Mouse (Mus musculus) cerebral cortex, adult 2 months (tissue): ENCODE measurements around the gene Gja10.

Experiments used
- WGBS: fragments of 180-500 bp; shearing (Covaris S2); methylation state at CpG from one replicate; pipeline ENCODE4 v1.1.7; 2018; 5-methylcytosine and 5-hydroxymethylcytosine counted together

Gene Gja10

DNA sequence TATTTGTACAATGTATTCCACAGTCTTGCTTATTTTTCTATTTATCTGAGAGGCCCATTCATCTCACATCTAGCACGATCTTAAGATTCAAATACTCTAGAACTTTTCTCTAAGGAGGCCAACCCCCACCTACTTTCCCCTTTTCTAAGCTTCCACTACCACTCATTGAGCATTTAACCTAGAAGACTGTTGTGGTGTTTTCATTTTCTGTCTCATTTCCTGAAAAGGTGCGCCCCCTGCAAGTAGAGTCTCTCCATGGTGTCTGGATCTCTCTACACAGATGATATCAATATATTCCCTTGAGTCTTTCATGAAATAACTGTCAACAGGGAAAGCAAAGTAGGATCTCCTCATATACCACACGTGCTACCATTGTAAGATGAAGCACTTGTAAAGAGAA is at the start of gene Gja10:
TSS of gene Gja10 (minus strand) at position 101 of the 400 bp plus-strand sequence.
- WGBS: 82% methylated on average over 3 of the region's 3 CpGs

DNA sequence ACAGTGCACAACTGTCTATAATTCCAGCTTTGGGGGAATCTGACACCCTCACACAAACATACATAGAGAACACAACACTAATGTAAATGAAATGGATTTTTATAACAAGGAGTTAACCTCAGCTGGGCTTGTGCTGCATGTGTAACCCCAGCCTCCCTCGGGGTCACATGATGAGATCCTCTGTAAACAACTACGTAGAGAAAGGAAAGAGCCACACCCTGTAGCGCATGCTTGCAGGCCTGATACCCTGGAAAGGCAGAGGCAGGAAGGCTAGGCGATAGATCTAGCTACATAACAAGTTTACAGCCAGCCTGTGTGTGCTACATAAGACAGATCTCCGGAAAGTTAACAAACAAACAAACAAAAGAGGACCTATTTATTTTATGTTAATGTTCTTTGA is 49.1 kb upstream of the Gja10 start:
- 75% methylated on average over 5 of the region's 5 CpGs for WGBS

DNA sequence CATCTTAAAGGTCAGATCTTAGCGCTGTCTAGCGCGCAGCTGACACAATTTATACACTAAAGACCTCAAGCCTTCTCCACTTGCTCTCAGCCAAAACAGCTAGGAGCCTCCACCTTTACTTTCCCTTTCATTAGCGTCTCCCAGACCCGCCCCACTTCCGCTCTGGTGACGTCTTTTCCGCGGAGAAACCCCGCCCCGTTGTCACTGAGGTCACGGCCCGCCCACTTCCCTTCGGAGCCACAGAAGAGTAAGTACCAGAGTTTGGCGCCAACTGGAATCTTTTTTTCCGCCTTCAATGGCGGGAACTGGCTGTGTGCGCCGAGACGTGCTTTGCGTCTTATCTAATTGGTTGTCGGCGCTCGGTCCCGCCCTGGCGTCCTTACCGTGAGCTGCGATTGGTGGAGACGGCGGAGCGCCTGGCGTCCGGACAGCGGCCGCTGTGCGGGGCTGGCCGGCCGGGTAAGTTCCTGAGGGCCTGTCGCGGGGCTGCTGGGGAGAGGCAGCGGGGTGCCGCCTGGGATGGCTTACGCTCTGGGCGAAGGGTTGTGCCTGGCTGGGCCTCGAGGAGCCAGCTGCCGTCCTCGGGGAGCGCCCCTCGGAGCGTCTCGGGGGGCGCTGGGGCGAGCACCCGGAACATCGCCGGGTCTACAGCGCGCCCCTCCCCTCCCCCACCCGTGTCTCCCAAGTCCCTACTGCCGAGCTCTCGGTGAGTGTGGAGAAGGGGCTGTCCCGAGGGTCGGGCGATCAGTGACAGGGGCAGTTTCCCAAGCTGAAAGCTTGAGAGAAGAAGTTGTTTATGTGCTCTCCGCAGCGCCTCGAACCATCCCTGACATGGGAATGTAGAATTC is 12.7 kb upstream of the Gja10 start, which contains the start of gene Casp8ap2:
TSS of gene Casp8ap2 (plus strand) at position 418 of the 848 bp plus-strand sequence.
- under 1% methylated on average over 66 of the region's 67 CpGs for WGBS

DNA sequence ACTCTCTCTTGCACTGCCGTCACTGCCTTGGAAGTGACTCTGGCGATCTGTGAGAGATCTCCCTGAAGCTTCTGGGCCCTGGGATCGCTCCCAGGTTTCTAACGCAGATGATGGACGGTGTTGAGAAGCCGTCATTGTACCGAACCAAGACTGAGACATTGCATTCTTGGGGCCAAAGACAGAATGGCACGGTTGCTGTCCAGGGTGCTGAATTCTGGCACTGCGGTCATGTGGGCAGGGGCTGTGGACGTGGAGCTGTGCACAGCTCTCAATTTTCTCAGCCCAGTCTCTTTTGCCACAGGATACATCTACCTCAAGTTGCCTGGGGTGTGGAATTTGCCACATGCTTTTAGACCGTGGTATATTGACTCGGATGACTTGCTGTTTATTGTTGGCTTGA is 1.4 kb downstream of the Gja10 start:
- 43% methylated on average over 12 of the region's 12 CpGs for WGBS

DNA sequence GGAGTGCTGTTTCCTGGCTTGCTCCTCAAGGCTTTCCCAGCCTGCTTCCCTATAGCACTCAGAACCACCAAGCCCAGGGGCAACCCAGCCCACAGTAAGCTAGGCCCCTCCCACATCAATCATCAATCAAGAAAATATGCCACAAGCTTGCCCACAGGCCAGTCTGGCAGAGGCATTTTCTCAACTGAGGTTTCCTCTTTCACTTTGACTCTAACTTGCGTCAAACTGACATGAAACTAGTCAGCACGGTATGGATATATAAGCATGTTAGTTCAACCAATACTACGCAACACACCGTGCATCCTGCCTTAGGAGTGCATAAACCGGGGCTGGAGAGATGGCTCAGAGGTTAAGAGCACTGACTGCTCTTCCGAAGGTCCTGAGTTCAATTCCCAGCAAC is 14.3 kb downstream of the Gja10 start:
- WGBS: 82% methylated on average over 6 of the region's 6 CpGs

DNA sequence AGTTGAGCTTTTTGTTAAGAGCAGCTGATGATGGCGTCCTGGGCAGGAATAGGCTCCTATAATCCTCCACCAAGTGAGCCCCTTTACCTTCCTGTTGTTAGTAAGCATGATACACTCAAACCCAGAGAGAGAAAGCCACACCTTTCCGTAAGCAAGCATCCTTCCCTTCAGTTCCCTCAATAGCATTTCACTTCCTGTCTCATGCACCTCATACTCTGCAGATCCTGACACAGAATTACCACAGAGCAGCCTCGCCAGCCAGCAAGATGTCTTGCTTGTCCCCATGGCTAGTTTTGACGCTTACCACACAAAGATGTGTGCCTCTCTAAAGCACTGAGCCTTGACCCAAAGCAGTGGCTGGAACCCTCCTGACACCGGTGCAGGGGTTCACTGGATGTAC is 15.0 kb downstream of the Gja10 start:
- 87% methylated on average over 5 of the region's 5 CpGs for WGBS

DNA sequence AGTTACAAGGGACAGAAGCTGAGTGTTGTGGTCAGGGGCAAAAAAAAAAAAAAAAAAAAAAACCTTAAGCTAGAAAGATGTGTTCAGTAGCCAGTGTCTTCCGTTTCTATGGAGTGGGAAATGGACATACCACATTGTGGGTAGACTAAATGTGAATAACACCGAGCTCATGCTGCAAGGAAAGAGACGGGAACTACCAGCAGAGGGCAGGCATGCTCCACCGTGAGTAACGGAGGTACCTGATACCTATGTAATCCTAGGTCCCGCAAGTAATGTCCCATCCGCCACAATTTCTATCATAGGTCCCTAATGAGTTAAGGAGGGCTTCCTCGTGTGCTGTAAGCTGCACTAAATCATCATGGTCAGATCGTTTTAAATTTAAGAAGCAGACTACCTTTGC is 16.0 kb downstream of the Gja10 start:
- 26% methylated on average over 9 of the region's 9 CpGs for WGBS

DNA sequence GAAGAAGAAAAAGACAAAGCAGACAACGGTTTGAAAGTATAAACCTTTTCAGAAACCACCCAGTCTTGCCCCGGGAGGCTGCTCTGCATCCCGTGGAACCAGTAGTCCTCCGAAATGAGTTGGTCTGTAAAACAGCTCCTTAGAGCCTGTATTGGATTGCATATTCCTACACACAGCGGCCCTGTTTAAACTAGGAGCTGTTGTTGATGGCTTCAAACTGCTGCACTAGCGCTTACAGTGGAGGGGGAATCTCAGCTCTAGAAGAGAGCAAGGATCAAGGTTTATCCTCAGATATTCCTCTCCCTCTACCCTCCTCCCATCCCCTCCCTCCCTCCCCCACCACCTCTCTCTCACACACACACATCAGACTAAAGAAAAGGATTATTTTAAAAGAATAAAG is 18.4 kb downstream of the Gja10 start:
- WGBS: 84% methylated on average over 6 of the region's 6 CpGs

DNA sequence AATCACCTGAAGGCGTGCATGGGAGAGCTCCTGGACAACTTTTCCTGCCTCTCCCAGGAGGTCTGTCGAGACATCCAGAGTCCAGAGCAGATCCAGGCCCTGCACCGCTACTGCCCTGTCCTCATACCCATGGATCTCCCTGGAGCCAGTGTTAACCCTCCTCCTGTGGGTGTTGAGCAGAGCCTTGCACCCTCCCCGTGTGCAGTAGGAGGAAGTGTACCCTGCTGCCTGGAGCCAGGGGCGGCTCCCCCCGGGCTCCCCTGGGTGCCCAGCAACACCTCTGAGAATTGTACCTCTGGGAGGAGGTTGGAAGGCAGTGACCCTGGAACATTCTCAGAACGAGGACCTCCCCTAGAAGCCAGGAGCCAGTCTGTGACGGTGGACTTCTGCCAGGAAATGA is 22.7 kb downstream of the Gja10 start:
- WGBS: 78% methylated on average over 8 of the region's 8 CpGs

DNA sequence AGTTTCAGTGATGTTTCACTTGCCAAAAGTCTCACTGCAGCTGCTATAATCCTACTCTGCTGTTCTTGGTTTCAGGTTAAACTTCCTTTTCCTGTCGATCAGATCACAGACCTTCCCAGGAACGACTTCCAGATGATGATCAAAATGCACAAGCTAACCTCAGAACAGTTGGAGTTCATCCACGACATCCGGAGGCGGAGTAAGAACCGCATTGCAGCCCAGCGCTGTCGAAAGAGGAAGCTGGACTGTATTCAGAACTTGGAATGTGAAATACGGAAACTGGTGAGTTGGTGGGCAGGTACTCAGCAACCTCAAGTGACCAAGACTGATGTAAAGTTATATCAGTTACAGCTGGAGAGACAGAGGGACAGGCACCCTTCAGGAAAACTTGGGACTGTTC is 27.4 kb downstream of the Gja10 start:
- 58% methylated on average over 9 of the region's 9 CpGs for WGBS

DNA sequence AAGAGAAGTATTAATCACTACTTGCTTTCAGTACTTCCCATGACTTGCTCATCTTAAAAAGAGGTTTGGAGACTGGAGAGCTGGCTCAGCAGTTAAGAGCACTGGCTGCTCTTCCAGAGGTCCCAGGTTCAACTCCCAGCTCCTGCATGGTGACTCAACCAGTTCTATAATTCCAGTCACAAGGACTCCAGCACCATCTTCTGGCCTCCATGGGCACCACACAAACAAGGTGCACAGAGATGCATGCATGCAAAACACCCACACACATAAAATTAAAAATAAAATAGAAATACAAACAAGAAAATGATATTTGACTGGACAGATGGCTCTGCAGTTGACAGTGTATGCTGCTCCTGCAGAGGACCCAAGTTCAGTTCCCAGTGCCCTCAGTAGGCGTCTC is 28.0 kb downstream of the Gja10 start:
- WGBS: 92% methylated on average over 1 of the region's 1 CpGs

DNA sequence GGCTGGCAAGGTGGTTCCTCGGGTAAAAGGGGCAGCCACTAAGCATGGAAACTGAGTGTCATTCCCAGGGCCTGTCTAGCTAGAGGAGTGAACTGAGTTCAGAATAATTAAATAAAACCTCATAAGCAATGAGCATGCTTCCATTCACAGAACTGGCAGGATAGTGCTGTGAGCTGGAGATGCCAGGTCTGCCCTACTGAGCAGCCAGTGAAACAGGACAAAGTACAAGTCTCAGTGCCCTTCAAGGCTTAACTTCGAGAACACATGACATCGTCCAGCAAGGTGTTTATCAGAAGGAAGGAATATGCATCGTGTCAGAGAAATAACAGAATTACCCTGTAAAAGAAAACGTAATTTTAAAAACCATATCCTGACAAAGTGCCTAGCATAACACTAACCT is 29.0 kb downstream of the Gja10 start:
- 86% methylated on average over 5 of the region's 5 CpGs for WGBS

DNA sequence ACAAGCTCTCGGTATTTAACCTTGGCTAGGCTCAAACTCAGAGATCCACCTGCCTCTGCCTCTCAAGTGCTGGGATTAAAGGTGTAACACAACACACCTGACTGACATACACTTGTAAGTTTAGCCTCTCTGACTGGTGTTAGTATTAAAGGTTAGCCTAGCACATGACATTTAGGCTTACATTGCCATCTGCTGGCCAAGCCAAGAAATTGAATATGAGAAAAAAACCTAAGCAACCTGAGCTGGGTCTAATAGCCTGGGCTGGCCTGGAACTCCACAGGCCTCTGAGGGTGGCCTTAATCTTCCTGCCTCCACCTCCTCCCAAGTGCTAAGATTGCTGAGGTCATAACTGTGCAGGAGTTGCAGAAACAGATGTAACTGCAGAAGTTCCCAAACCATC is 30.4 kb downstream of the Gja10 start:
- WGBS: 62% methylated on average over 1 of the region's 1 CpGs

DNA sequence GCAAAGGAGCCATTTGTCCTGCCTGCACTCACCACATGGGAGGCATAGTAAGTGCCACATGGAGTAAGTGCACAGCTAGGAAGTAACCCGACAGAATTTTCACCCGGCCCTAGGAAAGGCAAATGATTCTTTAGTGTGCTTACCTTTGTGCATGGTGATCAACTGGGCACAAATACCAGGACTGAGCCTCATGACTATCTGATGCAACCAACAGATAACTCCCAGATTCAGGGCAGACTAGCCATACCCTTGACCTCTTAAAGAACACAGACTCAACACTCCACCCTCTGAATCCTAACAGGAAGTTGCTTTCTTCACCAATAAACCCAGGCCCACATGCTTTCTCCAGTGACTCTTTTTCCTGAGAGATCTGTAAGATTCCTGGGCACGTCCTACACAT is 31.1 kb downstream of the Gja10 start:
- 43% methylated on average over 3 of the region's 3 CpGs for WGBS

DNA sequence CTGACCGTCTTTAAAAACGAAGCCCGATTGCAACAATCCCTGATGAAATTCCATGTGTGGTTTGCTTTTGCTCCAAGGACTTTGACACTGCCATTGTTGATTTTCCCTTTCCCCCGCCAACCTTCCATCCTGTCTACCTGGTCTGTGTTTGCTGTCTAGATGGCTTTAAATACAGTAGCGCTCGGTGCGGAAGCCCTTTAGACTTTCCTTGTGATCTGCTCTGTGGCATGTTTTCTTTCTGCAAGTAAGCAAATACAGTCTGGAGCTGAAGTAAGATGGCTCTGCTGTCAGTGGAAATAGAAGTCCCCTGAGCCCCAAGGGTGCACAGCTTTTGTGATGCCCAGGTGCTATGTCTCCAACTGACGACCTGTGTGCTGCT is 31.6 kb downstream of the Gja10 start:
- 67% methylated on average over 8 of the region's 8 CpGs for WGBS

DNA sequence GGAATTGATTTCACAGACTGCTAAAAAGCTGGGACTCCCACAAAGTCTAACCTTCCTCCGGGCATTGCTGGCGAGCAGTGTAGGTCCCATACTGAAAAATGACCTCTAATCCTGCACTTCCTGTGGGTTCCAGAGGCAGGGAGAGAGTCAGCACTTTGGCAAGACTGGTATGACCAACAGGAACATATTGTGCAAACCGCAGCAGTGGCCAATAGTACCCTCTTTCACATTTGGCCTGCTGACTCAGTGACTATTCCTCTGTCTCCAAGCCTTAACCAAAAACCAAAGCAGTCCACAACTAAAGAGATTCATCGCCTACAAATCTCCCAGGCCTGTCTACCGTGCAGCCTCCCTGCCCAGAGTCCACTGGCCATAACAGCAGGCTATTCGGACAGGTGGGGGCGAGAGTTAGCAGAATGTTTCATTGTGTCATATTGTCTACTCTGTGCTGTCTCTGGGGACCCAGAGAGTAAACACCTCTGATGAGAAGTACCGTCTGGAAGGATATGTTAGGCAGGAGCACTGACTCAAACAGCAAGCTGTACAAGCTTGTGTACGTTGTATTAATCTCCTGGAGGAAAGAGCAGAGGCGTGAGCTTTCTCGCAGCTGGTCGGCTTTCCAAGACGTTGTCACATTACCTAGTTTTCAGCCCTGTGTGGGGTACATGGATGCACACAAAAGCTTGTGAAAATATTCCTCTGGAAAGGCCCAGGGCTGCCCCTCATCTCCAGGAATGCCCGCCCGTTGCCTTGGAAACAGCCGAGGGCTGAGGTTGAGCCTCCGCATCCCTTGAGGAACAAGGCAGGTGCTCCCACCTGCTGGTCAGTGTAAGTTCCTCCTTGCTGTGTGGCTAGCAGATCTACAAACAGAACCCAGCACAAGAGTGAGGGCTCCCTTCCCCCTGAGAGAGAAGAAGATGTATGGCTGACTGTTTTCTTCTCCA is 32.3 kb downstream of the Gja10 start:
- 41% methylated on average over 17 of the region's 17 CpGs for WGBS

DNA sequence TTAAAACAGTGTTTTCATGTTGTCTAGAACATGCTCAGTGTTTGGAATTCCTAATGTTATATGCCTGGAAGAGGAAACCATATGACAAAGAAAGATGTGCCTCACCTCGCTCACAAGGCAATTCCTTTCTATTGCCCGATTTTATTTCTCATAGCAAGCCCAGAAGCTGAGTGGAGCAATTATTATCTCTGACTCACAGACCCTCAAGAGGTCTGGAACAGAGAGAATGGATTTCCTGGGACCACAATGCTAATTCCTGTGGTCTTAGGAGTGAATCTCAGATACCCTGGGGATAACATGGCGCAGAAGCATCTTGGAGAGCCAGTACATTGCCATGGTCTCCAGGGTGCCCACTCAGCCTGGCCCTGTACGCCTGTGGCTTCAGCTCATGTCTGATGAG is 33.5 kb downstream of the Gja10 start:
- WGBS: 81% methylated on average over 4 of the region's 4 CpGs

DNA sequence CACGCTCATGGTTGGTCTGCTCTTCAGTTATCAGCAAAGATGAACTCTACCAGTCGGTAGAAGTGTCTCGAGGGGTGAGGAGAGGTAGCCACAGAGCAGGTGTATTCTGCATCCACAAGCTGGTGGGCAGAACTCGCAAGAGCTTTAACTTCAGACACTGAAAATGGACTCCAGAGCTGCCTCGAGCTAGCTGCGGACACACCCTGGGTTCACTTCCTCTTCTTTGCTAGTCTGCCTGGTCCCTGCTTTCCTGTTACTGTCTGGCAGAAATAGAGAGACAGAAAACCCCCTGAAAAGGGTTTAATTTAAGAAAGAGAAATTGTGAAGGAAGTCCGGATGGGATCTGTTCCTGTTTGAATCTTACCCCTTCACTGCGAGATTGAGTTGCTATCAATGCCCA is 37.6 kb downstream of the Gja10 start:
- 85% methylated on average over 8 of the region's 8 CpGs for WGBS

DNA sequence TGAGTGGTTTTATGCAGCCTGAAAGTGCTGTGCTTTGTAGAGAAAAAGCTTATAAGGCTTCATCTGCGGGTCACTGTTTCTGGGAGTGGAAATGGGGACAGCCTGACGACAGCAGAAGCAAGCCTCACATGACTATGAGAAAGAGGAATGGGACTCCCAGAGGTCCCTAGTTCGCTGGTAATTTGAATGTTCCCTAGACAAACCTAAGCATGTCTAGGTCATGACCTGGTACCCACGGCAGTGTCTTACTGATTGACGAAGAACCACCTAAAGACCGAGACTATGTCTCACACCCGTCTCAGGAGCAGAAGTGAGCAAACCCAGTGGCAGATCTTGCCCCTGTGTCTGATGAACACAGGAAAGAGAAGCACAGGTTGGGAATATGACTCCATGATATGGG is 38.1 kb downstream of the Gja10 start:
- 82% methylated on average over 7 of the region's 7 CpGs for WGBS

DNA sequence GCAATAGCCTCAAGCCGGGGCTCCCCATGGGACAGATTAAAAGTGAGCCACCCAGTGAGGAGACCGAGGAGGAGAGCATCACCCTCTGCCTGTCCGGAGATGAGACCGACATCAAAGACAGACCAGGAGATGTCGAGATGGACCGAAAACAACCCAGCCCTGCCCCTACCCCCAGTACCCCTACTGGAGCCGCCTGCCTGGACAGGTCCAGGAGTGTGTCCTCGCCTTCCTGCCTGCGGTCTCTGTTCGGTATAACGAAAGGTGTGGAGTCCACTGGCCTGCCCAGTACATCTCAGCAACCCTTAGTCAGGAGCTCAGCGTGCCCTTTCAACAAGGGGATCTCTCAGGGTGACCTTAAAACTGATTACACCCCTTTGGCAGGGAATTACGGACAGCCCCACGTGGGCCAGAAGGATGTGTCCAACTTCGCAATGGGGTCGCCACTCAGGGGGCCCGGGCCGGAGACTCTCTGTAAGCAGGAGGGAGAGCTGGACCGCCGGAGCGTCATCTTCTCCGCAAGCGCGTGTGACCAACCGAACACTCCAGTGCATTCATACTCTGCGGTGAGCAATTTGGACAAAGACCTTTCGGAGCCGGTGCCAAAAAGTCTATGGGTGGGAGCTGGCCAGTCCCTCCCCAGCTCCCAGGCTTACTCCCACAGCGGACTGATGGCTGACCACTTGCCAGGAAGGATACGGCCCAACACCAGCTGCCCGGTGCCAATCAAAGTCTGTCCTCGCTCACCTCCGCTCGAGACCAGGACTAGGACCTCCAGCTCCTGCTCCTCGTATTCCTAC is 40.0 kb downstream of the Gja10 start:
- 92% methylated on average over 35 of the region's 35 CpGs for WGBS

DNA sequence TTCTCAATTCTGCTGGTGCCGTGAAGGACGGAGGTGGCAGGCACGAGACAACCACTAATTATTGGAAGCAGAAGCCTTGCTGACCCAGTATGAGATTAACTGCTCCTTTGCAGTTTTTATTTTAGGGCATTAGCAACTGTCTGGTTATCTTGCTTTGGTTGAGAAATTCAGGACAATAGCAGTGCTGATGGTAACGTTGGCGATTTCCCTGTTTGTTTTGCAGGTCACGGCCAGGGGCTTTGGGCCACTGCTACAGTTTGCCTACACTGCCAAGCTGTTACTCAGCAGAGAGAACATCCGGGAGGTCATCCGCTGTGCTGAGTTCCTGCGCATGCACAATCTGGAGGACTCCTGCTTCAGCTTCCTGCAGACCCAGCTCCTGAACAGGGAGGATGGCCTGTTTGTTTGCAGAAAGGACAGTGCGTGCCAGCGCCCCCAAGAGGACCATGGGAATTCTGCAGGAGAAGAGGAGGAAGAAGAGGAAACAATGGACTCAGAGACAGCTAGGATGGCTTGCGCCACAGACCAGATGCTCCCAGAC is 40.9 kb downstream of the Gja10 start:
- 46% methylated on average over 12 of the region's 12 CpGs for WGBS
